Mouse (Mus musculus): ENCODE results near the gene Tex45. TPM values are rescaled to one million over a fixed set of nuclear protein-coding genes. Genes with fewer than 3 reads are reported as not detected.

Gene Tex45
- total and polyA plus RNA-seq, 2 experiments from 2014 or later, result 0.26 to 0.73 TPM

DNA sequence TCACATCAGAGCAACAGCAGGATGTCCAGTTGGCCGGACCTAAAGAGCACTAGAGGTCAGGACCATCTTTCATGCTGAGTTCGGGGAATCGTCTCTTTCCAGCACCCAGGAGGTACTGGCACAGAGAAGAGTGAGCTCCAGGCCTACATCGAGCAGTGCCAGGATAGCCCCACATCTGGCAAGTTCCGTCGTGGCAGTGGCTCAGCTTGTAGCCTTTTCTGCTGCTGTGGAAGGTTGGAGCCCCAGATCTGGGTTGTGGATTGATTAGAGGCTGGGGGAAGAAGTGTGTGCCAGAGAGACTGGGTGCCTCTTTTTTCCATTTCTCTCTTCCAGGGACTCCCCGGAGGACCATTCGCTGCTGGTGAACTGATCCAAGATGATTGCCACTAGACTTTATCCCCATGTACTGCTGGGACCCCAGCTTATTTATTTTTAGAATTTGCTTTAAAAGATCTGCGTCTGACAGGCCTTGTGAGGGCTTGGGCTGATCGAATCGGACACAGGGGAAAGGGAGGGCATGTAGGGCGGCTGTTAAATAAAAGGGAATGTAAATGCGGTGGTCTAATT lies 44.1 kb downstream of the Tex45 start:
- WGBS, result 27% methylated on average over 13 of the region's 13 CpGs
- ATAC-seq (no peak), DNase-seq (ENCODE audit: low spot score) (no peak)
- no peaks in the 10 kb centered on the region for H3K9me3 ChIP-seq (ENCODE audit: low read length)
- peaks cover 34% of the 10 kb centered on the region; the same call in 1 of the 2 replicates for H3K36me3 ChIP-seq (ENCODE audit: insufficient read depth, low read length)
- peak overlapping the region; percentile 53 for H3K4me3 ChIP-seq (ENCODE audit: low read length)
- TF ChIP-seq CTCF (IDR thresholded peaks at IDR 0.05; ENCODE audit: low read depth), result no peak
- peak overlapping the region; percentile 63 for H3K9ac ChIP-seq (replicated peaks; ENCODE audit: low read length)
- H3K4me2 ChIP-seq (ENCODE audit: low read depth, low read length), result peak overlapping the region; percentile 93
- no peaks in the 10 kb centered on the region for H3K27me3 ChIP-seq (ENCODE audit: insufficient read depth, low read length)
- H3K27ac ChIP-seq, result peak overlapping the region; percentile 86
- 0 out of 2 replicates have a peak, but pooled peaks cover 4% of the 10 kb centered on the region for H3K4me1 ChIP-seq (ENCODE audit: insufficient read depth, low read length)

DNA sequence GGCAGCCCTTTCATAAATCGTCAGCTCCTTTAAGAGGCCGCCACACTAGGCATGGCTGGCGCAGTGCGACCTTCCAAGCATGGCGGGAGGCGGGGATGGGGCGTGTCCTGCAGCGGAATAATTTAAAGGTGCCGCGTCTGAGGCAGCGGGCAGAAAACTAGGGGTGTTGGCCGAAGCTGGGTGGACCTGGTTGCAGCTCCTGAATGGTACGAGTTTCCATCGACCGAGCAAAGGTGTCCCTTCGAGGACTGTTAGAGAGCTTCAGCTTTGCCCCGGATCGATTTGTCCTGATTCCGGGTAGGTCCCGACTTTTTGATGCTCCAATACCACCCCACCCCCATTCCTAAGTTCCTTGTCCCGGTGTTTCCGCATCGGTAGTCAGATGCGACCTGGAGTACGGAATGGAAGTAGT lies 44.6 kb downstream of the Tex45 start, which contains the start of gene Pnpla6:
TSS of gene Pnpla6 (plus strand) at position 125 of the 412 bp plus-strand sequence.
- H3K4me3 ChIP-seq (ENCODE audit: low read length), result peak within 1 kb of the TSS; percentile 53
- H3K36me3 ChIP-seq (ENCODE audit: insufficient read depth, low read length), result peaks cover 33% of the 10 kb centered on the region; the same call in 1 of the 2 replicates
- DNase-seq (ENCODE audit: low spot score), result peak; percentile 92
- peak; percentile 73 for ATAC-seq
- H3K4me2 ChIP-seq (ENCODE audit: low read depth, low read length), result peak within 1 kb of the TSS; percentile 93
- no peak for TF ChIP-seq CTCF (IDR thresholded peaks at IDR 0.05; ENCODE audit: low read depth)
- peak within 1 kb of the TSS; percentile 63 for H3K9ac ChIP-seq (replicated peaks; ENCODE audit: low read length)
- H3K4me1 ChIP-seq (ENCODE audit: insufficient read depth, low read length), result 0 out of 2 replicates have a peak, but pooled peaks cover 4% of the 10 kb centered on the region
- peak within 1 kb of the TSS; percentile 86 for H3K27ac ChIP-seq
- WGBS, result under 1% methylated on average over 25 of the region's 25 CpGs
- H3K27me3 ChIP-seq (ENCODE audit: insufficient read depth, low read length), result no peaks in the 10 kb centered on the region
- H3K9me3 ChIP-seq (ENCODE audit: low read length), result no peaks in the 10 kb centered on the region

DNA sequence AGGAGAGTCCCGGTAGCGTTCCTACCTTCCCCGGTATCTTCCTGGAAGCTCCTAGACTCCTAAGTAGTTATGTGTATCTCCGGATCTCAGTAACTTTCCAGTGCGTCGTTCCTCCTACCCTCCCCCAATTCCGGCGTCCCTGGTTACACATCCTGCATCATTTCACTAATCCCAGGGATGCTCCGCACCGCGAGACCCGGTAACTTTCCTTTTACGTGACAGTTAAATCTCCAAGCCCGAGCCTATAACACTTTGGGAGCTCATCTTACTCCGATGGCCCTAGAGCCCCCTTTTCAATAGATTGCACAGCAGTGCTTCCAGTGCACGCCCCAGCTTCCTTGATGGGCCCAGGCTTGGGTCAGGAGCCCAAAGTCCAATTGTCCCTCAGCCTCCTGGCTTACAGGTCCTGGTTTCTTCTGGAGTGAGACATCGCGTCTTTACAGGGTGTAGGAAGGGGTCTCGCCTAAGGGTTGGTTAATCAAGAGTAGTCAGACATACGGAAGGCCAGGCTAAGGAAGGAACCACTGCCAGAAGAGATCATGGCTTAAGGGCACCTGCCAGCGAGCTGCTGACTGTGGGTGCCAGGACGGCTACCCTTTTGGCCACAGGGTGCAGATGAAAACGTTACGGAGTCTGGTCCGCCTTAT lies 45.2 kb downstream of the Tex45 start:
- Histone ChIP-seq H3K9me3 (ENCODE audit: low read length) (no peaks in the 10 kb centered on the region), H3K36me3 (ENCODE audit: insufficient read depth, low read length) (peaks cover 27% of the 10 kb centered on the region; the same call in 1 of the 2 replicates), H3K4me1 (ENCODE audit: insufficient read depth, low read length) (0 out of 2 replicates have a peak, but pooled peaks cover 4% of the 10 kb centered on the region), H3K4me2 (ENCODE audit: low read depth, low read length) (peak overlapping the region; percentile 93), H3K27me3 (ENCODE audit: insufficient read depth, low read length) (no peaks in the 10 kb centered on the region), H3K9ac (replicated peaks; ENCODE audit: low read length) (peak overlapping the region; percentile 63), H3K4me3 (ENCODE audit: low read length) (peak overlapping the region; percentile 53), H3K27ac (peak overlapping the region; percentile 86)
- DNase-seq (ENCODE audit: low spot score) (peak; percentile 75), ATAC-seq (peak; percentile 27)
- no peak for TF ChIP-seq CTCF (IDR thresholded peaks at IDR 0.05; ENCODE audit: low read depth)
- under 1% methylated on average over 25 of the region's 25 CpGs for WGBS

DNA sequence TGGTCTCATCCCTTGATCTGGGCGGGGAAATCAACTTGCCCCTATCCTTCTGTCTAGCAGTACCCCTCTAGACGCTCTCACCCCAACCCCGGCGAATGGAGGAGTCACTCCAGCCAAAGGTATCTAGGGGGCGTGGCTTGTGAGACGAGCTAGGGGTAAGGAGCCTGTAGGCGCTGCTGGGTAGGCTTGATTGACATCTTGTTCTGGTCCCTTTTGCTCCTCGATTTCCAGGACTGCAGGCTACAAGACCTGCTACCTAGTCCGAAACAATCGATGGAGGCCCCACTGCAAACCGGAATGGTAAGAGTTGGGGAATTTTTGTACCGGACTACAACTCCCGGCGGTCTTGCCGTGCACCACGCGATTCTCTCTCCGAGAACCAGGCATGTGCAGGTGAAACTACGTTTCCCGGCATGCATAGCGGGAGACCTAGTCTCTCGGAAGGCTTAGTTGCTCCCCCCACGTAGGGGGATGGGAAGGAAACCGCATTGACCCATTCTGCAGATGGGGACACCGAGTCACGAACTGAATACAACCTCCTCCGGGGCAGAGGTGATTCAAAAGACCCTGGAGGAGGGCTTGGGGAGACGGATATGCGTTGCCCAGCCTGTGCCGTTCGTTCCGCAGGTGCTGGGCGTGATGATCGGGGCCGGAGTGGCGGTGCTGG lies 45.9 kb downstream of the Tex45 start:
- no peaks in the 10 kb centered on the region for H3K9me3 ChIP-seq (ENCODE audit: low read length)
- no peaks in the 10 kb centered on the region for H3K27me3 ChIP-seq (ENCODE audit: insufficient read depth, low read length)
- no peak for TF ChIP-seq CTCF (IDR thresholded peaks at IDR 0.05; ENCODE audit: low read depth)
- DNase-seq (ENCODE audit: low spot score) (peak; percentile 97), ATAC-seq (peak; percentile 86)
- peak overlapping the region; percentile 86 for H3K27ac ChIP-seq
- 1% methylated on average over 36 of the region's 36 CpGs for WGBS
- peak overlapping the region; percentile 93 for H3K4me2 ChIP-seq (ENCODE audit: low read depth, low read length)
- peak overlapping the region; percentile 53 for H3K4me3 ChIP-seq (ENCODE audit: low read length)
- 0 out of 2 replicates have a peak, but pooled peaks cover 4% of the 10 kb centered on the region for H3K4me1 ChIP-seq (ENCODE audit: insufficient read depth, low read length)
- peaks cover 24% of the 10 kb centered on the region; the same call in 1 of the 2 replicates for H3K36me3 ChIP-seq (ENCODE audit: insufficient read depth, low read length)
- peak overlapping the region; percentile 63 for H3K9ac ChIP-seq (replicated peaks; ENCODE audit: low read length)

DNA sequence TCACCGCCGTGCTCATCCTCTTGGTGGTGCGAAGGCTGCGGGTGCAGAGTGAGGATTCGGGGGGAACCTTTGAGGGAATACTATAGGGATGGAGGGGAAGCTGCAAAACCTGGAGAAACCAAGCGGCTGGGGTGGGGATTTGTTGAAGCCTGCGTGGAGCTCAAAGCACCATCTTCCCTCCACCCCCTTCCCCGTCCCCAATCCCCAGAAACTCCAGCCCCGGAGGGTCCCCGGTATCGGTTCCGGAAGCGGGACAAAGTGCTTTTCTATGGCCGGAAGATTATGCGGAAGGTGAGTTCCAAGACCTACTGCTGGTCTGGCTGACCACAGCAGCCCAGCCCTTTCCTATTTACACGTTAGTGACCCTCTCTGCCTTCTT lies 46.4 kb downstream of the Tex45 start:
- TF ChIP-seq CTCF (IDR thresholded peaks at IDR 0.05; ENCODE audit: low read depth), result no peak
- peak overlapping the region; percentile 93 for H3K4me2 ChIP-seq (ENCODE audit: low read depth, low read length)
- WGBS, result 4% methylated on average over 16 of the region's 16 CpGs
- H3K4me3 ChIP-seq (ENCODE audit: low read length), result peak overlapping the region; percentile 53
- peak overlapping the region; percentile 86 for H3K27ac ChIP-seq
- DNase-seq (ENCODE audit: low spot score), result peak; percentile 60
- no peaks in the 10 kb centered on the region for H3K27me3 ChIP-seq (ENCODE audit: insufficient read depth, low read length)
- no peaks in the 10 kb centered on the region for H3K9me3 ChIP-seq (ENCODE audit: low read length)
- peak overlapping the region; percentile 63 for H3K9ac ChIP-seq (replicated peaks; ENCODE audit: low read length)
- peaks cover 26% of the 10 kb centered on the region; the same call in 1 of the 2 replicates for H3K36me3 ChIP-seq (ENCODE audit: insufficient read depth, low read length)
- ATAC-seq, result peak; percentile 50
- H3K4me1 ChIP-seq (ENCODE audit: insufficient read depth, low read length), result 0 out of 2 replicates have a peak, but pooled peaks cover 4% of the 10 kb centered on the region

DNA sequence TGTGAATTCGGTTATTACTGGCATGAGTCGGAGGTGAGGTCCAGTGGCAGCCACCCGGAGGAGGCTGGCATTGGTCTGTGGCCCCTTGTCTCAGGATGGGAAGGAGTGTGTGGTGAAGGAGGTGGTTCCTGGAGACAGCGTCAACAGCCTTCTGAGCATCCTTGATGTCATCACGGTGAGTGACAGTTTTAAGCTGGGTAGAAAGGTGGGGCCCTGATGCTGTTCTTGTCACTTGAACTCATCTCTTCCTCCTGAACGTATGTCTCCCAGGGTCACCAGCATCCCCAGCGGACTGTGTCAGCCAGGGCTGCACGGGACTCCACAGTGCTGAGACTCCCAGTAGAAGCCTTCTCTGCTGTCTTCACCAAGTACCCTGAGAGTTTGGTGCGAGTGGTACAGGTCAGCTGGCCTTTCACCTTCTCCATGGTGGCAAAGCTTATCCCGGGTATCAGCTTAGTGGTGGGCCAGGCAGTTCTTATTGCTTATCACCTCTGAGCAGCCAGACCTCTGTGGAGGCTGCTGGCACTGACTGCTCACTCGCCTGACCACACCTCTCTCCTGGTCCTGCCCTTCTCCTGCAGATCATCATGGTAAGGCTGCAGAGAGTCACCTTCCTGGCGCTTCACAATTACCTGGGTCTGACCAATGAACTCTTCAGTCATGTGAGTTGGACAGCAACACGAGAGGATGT lies 51.5 kb downstream of the Tex45 start:
- DNase-seq (ENCODE audit: low spot score) (no peak), ATAC-seq (no peak)
- Histone ChIP-seq H3K9me3 (ENCODE audit: low read length) (no peaks in the 10 kb centered on the region), H3K4me1 (ENCODE audit: insufficient read depth, low read length) (no peaks in the 10 kb centered on the region), H3K27me3 (ENCODE audit: insufficient read depth, low read length) (no peaks in the 10 kb centered on the region), H3K36me3 (ENCODE audit: insufficient read depth, low read length) (peaks cover 37% of the 10 kb centered on the region), H3K9ac (replicated peaks; ENCODE audit: low read length) (no peak overlapping the region), H3K4me2 (ENCODE audit: low read depth, low read length) (no peak overlapping the region), H3K4me3 (ENCODE audit: low read length) (no peak overlapping the region), H3K27ac (no peak overlapping the region)
- WGBS, result 89% methylated on average over 13 of the region's 13 CpGs
- no peak for TF ChIP-seq CTCF (IDR thresholded peaks at IDR 0.05; ENCODE audit: low read depth)

Measured in hindbrain, postnatal 0 days (tissue).